Mouse (Mus musculus): ENCODE measurements around the gene Ppil3. TPM values are rescaled to one million over a fixed set of nuclear protein-coding genes. Genes with fewer than 3 reads are reported as not detected.

Gene Ppil3
- polyA plus RNA-seq (2016; fragmentation: Nextera tagmentation; extraction: Ambion mirVana): 45.4 and 50.9 TPM in 2 replicates

DNA sequence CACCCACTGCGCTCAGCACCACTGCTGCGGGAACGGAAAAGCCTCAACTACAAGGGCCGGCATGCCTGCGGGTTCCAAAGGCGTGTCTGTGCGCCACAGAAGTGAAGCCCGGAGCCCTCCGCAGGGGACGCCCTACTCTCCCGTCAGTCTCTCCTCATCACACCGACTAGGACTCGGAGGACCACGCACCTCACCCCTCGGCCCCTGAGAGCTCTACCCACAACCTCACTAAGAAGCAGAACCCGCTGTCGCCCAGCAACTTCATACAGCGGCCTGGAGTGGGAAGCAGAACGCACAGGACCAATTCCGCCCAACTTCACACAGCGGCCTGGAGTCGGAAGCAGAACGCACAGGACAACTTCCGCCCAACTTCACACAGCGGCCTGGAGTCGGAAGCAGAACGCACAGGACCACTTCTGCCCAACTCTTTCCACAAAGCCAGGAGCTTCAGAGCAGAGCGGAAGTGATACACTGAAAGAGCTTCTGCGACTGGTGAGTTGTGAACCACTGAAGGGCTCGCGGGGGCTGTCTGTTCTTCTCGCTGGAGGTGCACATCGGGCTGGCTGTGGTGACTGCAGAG is at the start of gene Ppil3, which contains the start of gene Nif3l1:
Gene Ppil3, minus strand, starts transcription at position 344 of the 580 bp plus-strand sequence.
Gene Nif3l1, plus strand, starts transcription at position 9 of the 580 bp plus-strand sequence.
- no peaks in the 10 kb centered on the region for H3K9me3 ChIP-seq
- peak within 1 kb of the TSS; percentile 60 for H3K4me3 ChIP-seq
- H3K4me2 ChIP-seq (replicated peaks): peak within 1 kb of the TSS; percentile 76
- under 1% methylated on average over 33 of the region's 33 CpGs for WGBS
- peaks cover 30% of the 10 kb centered on the region for H3K36me3 ChIP-seq
- ATAC-seq (ENCODE audit: low FRiP score, low read depth): peak; percentile 97
- peaks cover 23% of the 10 kb centered on the region for H3K4me1 ChIP-seq
- peak within 1 kb of the TSS; percentile 65 for H3K27ac ChIP-seq
- peak within 1 kb of the TSS; percentile 76 for H3K9ac ChIP-seq
- H3K27me3 ChIP-seq (replicated peaks): no peaks in the 10 kb centered on the region

DNA sequence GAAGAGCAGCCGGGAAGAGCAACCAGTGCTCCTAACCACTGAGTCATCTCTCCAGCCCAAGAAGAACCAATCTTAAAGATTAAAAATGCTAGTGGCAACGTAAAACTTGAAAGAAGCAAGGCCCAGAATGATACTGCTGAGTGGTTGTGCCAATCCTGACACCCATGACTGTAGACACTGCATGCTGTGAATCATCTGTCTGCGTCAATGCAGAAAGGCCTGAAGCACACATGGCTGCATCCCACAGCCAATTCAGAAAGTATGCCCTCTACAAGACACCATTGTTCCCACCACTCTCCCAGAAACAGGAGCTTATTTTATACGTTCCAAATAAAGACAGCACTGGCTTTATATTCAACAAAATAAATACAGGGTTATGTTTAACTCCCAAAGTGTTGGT is 37.4 kb upstream of the Ppil3 start:
- Histone ChIP-seq H3K4me2 (replicated peaks) (no peak overlapping the region), H3K27me3 (replicated peaks) (no peaks in the 10 kb centered on the region), H3K4me1 (no peaks in the 10 kb centered on the region), H3K27ac (no peak overlapping the region), H3K9me3 (no peaks in the 10 kb centered on the region), H3K4me3 (no peak overlapping the region), H3K36me3 (peaks cover 67% of the 10 kb centered on the region), H3K9ac (no peak overlapping the region)
- no peak for ATAC-seq (ENCODE audit: low FRiP score, low read depth)
- WGBS: 92% methylated on average over 4 of the region's 4 CpGs

DNA sequence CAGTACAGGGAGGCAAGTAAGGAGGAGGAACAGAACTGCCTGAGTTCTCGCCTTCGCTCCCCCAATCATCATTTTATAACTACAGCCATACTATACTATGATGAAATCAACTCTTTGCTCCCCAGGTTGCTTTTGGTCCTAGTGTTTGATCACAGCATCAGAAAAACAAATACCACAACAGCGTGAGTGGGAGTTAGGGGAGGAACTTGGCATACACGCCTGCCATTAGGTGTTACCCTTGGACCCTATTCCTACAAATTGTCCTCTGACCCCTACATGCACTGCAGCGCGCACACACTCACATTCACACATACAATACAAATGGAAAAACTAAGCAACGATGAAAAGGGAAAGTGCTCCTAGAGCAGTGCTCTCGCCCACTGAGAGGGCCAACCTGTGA is 30.4 kb upstream of the Ppil3 start:
- Histone ChIP-seq H3K9ac (no peak overlapping the region), H3K27me3 (replicated peaks) (no peaks in the 10 kb centered on the region), H3K4me3 (no peak overlapping the region), H3K4me2 (replicated peaks) (no peak overlapping the region), H3K9me3 (no peaks in the 10 kb centered on the region), H3K4me1 (no peaks in the 10 kb centered on the region), H3K27ac (no peak overlapping the region), H3K36me3 (peaks cover 78% of the 10 kb centered on the region)
- 97% methylated on average over 8 of the region's 8 CpGs for WGBS
- no peak for ATAC-seq (ENCODE audit: low FRiP score, low read depth)

DNA sequence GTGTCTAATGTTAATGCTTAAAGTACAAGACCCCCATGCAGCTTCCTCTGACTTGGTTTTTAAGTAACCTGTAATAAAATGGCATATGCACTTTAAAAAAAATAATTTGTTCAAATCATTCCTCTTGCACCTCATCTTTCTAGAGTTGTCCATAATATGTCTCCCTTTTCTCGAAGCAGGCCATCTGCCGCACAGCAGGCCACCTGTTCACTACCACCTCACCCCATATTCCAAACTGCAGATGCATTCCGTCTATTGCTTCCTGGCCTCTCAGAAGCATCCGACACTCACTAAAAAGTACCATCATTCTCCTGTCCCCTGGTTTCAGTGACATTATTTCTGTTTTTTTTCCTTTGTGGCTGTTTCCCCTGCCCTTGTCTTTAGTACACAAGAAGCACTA is 20.3 kb upstream of the Ppil3 start:
- Histone ChIP-seq H3K27me3 (replicated peaks) (no peaks in the 10 kb centered on the region), H3K36me3 (peaks cover 80% of the 10 kb centered on the region)

DNA sequence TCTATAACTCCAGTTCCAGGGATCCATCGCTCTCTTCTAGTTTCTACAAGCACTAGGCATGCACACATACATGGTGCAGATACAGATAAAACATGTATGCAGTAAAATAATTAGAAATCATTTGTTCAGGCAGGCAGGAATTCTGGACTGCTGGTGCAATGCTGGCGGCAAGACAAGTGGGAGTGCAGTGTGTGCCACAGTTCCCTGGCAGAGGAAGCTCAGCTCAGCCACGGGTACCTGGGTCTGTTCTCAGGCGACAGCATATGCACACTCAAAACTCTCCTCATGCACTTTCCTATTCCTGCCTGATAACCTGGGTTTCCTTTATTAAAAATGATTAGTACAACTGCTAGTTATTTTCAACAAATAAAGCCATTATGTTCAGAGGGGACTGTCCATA is 19.8 kb upstream of the Ppil3 start:
- Histone ChIP-seq H3K9ac (no peak overlapping the region), H3K4me3 (no peak overlapping the region), H3K27ac (no peak overlapping the region), H3K36me3 (peaks cover 79% of the 10 kb centered on the region), H3K4me2 (replicated peaks) (no peak overlapping the region), H3K4me1 (no peaks in the 10 kb centered on the region), H3K27me3 (replicated peaks) (no peaks in the 10 kb centered on the region), H3K9me3 (no peaks in the 10 kb centered on the region)
- 94% methylated on average over 4 of the region's 4 CpGs for WGBS
- no peak for ATAC-seq (ENCODE audit: low FRiP score, low read depth)

More for the DNA sequence above, 20.3 kb upstream of the Ppil3 start:
- Histone ChIP-seq H3K4me2 (replicated peaks) (no peak overlapping the region), H3K4me1 (no peaks in the 10 kb centered on the region), H3K9me3 (no peaks in the 10 kb centered on the region), H3K27ac (no peak overlapping the region), H3K9ac (no peak overlapping the region), H3K4me3 (no peak overlapping the region)
- ATAC-seq (ENCODE audit: low FRiP score, low read depth): no peak
- WGBS: 93% methylated on average over 4 of the region's 4 CpGs

DNA sequence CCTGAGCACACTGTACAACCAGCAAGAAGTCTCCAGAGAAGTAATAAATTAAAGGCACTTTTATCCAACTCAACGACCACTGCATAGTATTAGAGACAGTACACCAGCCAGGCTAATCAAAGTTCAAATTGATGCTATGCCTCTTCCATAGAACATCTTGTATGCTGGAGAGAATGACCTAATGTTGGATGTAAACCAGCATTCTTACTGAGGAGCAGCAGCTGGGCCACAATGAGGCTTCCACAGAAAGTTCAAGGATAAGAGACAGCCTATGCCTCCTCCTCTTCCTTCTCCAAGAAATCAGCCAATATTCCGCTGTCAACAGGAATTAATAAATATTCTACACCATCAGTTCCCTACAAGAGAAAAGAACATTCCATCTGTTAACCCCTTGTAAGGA is 18.6 kb upstream of the Ppil3 start:
- Histone ChIP-seq H3K4me1 (no peaks in the 10 kb centered on the region), H3K27ac (no peak overlapping the region), H3K4me3 (no peak overlapping the region), H3K27me3 (replicated peaks) (no peaks in the 10 kb centered on the region), H3K4me2 (replicated peaks) (no peak overlapping the region), H3K9me3 (no peaks in the 10 kb centered on the region), H3K9ac (no peak overlapping the region), H3K36me3 (peaks cover 74% of the 10 kb centered on the region)
- ATAC-seq (ENCODE audit: low FRiP score, low read depth): no peak
- 86% methylated on average over 2 of the region's 2 CpGs for WGBS

DNA sequence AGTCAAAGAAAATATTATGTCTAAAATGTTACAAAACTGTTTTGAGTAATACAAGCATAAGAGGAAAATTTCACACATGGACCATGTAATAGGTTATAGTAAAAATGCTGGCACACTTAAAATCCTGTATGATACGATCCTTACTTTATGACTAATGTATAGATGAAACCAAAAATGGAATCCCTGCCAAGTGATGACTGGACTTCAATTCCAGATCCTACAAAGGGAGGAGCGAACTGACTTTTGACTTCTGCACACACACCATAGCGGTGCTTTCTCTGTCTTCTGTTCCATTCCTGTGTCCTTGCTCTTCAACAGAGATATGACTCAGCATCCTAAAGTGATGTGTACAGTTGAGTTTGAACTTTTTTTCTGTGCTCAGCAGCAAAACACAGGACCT is 15.3 kb upstream of the Ppil3 start:
- no peak overlapping the region for H3K9ac ChIP-seq
- H3K27me3 ChIP-seq (replicated peaks): no peaks in the 10 kb centered on the region
- H3K9me3 ChIP-seq: no peaks in the 10 kb centered on the region
- peaks cover 89% of the 10 kb centered on the region for H3K36me3 ChIP-seq
- 94% methylated on average over 3 of the region's 3 CpGs for WGBS
- H3K4me2 ChIP-seq (replicated peaks): no peak overlapping the region
- H3K4me3 ChIP-seq: no peak overlapping the region
- ATAC-seq (ENCODE audit: low FRiP score, low read depth): no peak
- H3K27ac ChIP-seq: no peak overlapping the region
- no peaks in the 10 kb centered on the region for H3K4me1 ChIP-seq

DNA sequence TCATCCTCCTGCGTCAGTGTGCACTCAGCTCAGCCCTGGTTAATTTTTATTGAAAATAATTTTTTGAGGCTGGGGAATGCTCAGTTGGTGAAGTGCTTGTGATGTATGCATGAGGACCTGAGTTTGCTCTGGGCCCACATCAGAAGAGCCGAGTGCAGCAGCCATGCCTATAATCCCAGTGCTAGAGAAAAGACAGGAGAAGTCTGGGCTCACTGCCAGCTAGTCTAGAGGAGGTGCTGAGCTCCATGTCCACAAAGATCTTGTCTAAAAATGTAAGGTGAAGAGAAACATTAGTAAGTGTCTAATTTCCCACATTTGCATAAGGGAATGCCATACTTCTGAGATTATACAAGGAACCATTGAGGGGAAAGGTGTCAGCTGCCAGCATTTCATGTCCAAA is 13.6 kb upstream of the Ppil3 start:
- no peak for ATAC-seq (ENCODE audit: low FRiP score, low read depth)

DNA sequence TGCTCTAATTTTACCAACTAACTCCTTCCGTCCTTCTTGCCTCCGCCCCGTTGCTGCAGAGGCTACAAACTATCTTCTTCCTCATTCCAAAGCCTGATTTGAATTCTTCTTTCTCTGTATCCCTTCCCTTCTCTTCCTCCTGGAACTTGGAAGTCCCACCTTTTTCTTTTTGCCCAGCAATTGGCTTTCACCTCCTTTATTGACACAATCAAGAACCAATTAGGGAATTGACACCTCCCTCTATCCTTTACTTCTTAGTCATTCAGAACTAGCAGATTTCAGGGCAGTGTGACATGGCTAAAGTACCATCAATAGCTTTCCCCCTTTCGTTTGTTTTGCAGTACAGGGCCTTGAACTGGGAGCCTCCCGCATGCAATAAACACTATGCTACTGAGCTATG is 12.9 kb upstream of the Ppil3 start:
- 86% methylated on average over 5 of the region's 5 CpGs for WGBS
- Histone ChIP-seq H3K27me3 (replicated peaks) (no peaks in the 10 kb centered on the region), H3K27ac (no peak overlapping the region)

More for the DNA sequence above, 13.6 kb upstream of the Ppil3 start:
- Histone ChIP-seq H3K27me3 (replicated peaks) (no peaks in the 10 kb centered on the region), H3K4me3 (no peak overlapping the region), H3K27ac (no peak overlapping the region), H3K4me2 (replicated peaks) (no peak overlapping the region), H3K9me3 (no peaks in the 10 kb centered on the region), H3K36me3 (peaks cover 89% of the 10 kb centered on the region), H3K9ac (no peak overlapping the region), H3K4me1 (no peaks in the 10 kb centered on the region)
- 90% methylated on average over 2 of the region's 2 CpGs for WGBS

DNA sequence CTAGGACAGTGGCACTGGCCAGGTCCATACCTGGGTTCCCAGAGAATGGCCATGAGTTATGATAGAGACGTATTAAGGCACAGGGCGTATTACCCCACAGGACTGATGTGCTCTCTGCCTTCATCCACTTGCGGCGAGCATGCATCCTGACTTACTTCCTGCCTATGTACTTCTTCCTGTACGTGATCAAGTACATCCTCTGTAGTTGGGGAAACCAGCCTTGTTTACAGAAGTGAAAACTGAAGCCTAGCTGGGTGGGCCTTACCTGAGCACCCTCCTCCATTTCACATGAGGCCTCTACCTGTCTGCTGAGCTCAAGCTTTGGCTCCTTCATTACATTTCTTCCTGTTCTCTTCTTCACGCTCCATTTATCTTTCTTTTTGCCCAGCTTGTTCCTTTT is 9.0 kb upstream of the Ppil3 start:
- 92% methylated on average over 6 of the region's 6 CpGs for WGBS
- H3K36me3 ChIP-seq: peaks cover 85% of the 10 kb centered on the region
- H3K27me3 ChIP-seq (replicated peaks): no peaks in the 10 kb centered on the region
- no peak overlapping the region for H3K9ac ChIP-seq
- H3K4me2 ChIP-seq (replicated peaks): no peak overlapping the region
- no peaks in the 10 kb centered on the region for H3K9me3 ChIP-seq
- no peaks in the 10 kb centered on the region for H3K4me1 ChIP-seq
- H3K27ac ChIP-seq: no peak overlapping the region
- no peak overlapping the region for H3K4me3 ChIP-seq
- ATAC-seq (ENCODE audit: low FRiP score, low read depth): no peak

More for the DNA sequence above, 12.9 kb upstream of the Ppil3 start:
- no peak overlapping the region for H3K4me3 ChIP-seq
- no peaks in the 10 kb centered on the region for H3K4me1 ChIP-seq
- no peak overlapping the region for H3K9ac ChIP-seq
- ATAC-seq (ENCODE audit: low FRiP score, low read depth): no peak
- no peak overlapping the region for H3K4me2 ChIP-seq (replicated peaks)
- no peaks in the 10 kb centered on the region for H3K9me3 ChIP-seq
- H3K36me3 ChIP-seq: peaks cover 89% of the 10 kb centered on the region

DNA sequence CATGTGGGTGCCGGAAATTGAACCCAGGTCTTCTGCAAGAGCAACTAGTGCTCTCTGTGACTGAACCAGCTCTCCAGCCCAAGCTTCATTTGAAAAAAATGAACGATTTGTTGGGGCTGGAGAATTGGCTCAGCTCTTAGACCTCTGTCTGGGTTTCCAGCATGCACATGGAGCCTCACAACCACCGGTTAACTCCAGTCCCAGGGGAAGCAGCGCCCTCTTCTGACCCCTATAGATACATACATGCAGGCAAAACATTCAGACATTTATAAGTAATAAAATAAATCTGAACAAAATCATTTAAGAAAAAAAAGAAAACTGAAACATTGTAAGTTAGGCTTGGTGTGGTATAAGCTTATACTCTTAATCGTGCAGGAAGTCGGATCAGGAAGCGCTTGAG is 3.1 kb upstream of the Ppil3 start:
- ATAC-seq (ENCODE audit: low FRiP score, low read depth): no peak
- 92% methylated on average over 7 of the region's 7 CpGs for WGBS
- Histone ChIP-seq H3K4me1 (peaks cover 23% of the 10 kb centered on the region), H3K4me2 (replicated peaks) (no peak overlapping the region), H3K36me3 (peaks cover 43% of the 10 kb centered on the region), H3K27me3 (replicated peaks) (no peaks in the 10 kb centered on the region), H3K9me3 (no peaks in the 10 kb centered on the region), H3K27ac (no peak overlapping the region), H3K4me3 (no peak overlapping the region), H3K9ac (no peak overlapping the region)

DNA sequence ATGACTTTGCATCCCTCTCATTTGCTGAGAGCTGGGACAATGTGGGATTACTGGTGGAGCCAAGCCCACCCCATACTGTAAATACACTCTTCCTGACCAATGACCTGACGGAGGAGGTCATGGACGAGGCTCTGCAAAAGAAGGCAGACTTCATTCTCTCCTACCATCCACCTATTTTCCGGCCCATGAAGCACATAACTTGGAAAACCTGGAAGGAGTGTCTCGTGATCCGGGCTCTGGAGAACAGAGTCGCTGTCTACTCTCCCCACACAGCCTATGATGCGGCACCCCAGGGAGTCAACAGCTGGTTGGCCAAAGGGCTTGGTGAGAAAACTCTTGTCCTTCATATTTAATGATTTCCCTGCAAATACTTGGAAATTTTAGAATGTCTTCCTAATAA is 2.5 kb upstream of the Ppil3 start:
- no peak overlapping the region for H3K4me3 ChIP-seq
- no peak overlapping the region for H3K4me2 ChIP-seq (replicated peaks)
- H3K9me3 ChIP-seq: no peaks in the 10 kb centered on the region
- no peak overlapping the region for H3K27ac ChIP-seq
- no peak for ATAC-seq (ENCODE audit: low FRiP score, low read depth)
- H3K9ac ChIP-seq: no peak overlapping the region
- 96% methylated on average over 7 of the region's 7 CpGs for WGBS
- H3K4me1 ChIP-seq: peaks cover 23% of the 10 kb centered on the region
- H3K27me3 ChIP-seq (replicated peaks): no peaks in the 10 kb centered on the region
- H3K36me3 ChIP-seq: peaks cover 37% of the 10 kb centered on the region

DNA sequence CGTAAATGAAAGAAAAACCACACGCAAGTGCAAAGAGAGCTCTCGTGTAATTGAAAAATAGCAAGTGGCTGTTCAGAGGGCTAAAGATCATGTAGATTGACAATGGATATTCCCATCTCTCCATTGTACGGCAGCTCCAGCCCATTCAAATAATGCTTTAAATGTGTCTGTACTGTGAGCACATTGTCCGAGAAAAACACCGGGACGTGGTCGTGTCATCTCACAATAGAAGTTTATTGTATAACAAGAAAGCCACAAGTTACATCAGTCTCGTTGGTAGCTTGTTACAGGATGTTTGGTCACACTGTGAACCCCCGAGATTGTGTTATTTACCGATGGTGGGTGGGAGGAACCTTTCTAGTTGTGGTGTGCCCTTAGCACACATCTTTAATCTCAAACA is 575 bp upstream of the Ppil3 start:
- peak overlapping the region; percentile 60 for H3K4me3 ChIP-seq
- ATAC-seq (ENCODE audit: low FRiP score, low read depth): peak; percentile 11; the same call in 1 of the 2 replicates
- H3K27ac ChIP-seq: peak overlapping the region; percentile 11; the same call in 1 of the 2 replicates
- H3K4me1 ChIP-seq: peaks cover 23% of the 10 kb centered on the region
- H3K4me2 ChIP-seq (replicated peaks): peak overlapping the region; percentile 76
- 9% methylated on average over 11 of the region's 11 CpGs for WGBS
- H3K36me3 ChIP-seq: peaks cover 31% of the 10 kb centered on the region
- H3K27me3 ChIP-seq (replicated peaks): no peaks in the 10 kb centered on the region
- no peaks in the 10 kb centered on the region for H3K9me3 ChIP-seq
- peak overlapping the region; percentile 76 for H3K9ac ChIP-seq

All from neural tube, embryonic 12.5 days (tissue).